Mouse (Mus musculus) v-Abl transformed pro-B cells (cell line): ENCODE results near the gene Ryr3.

Experiments used
- in situ Hi-C, 2 experiments: fragments of 400-800 bp; cut with MboI; formaldehyde crosslinking; loops; one replicate each; pipeline ENCODE4 v1.15.1; 2025; ENCODE audit not compliant: unreplicated experiment in 2 of 2

Ryr3 gene

DNA sequence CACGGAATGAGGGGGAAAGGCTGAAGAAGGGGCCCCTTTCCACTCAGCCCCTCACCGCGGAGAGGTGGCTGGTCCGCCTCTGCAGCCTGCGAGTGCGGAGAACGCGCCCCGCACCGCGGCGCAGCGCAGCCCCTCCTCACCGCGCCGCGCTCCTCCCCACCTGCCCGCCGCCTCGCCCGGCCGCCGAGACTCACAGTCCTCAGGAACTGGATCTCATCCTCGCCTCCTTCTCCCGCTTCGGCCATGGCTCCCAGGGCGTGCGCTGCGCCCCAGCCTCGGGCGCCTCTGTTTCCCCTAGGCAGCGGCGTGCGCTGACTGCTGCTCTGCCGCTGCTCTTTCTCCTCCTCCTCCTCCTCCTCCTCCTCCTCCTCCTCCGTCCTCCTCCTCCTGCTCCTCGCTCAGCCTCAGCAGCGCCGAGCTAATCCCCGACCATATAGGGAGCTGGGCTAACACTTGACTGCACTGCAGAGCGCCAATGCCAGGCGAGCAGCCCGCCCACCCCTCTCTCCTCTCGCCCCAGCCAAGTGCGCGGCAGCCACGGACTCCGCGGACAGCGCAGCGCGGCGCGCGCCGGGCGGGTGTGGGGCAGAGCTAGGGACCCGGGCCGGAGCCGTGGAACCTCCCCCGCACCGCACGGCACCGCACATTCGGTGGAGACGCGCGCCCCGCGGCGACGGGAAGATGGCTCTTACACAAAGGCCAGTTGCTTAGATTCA is at the start of gene Ryr3:
TSS of gene Ryr3 (minus strand) at position 351 of the 716 bp plus-strand sequence.
- in situ Hi-C loops = no loop called here

DNA sequence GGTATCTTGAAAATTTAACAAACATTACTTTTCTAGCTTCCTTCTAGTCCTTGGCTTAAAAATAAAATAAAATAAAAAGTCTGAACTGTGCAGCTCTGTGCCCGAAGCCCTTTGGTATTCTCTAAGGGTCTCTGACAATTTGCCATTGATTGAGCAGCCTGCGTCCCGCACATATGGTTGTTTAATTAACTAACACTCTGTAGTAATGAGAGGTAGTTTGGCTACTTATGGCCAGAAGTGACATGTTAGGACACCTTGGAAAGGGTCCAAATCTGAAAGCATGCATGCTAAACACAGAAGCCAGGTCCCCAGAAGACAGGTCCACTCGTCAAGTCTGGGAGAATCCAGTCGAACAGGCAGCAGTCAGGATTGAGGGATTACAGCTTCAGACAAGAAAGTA is 22.0 kb upstream of the Ryr3 start:
- in situ Hi-C loops = no loop called here

DNA sequence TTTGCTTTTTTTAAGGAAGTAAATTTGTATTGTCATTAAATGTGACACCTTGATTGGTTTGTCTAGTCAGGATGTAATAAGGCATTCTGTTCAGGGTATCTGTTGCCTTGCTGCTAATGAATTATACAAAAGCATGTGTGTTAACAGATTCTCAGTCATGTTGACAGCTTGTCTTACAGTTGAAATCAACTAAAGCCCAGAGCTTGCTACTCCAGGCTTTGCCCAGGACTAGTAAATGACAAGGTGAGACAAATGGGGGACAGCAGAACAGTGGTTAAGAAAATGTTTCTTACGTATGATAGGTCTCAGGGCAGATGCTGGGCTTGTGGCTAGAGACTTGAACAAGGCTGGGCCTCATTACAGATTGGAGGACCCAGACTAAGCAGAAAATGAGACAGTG is 20.1 kb upstream of the Ryr3 start:
- in situ Hi-C loops = no loop called here

DNA sequence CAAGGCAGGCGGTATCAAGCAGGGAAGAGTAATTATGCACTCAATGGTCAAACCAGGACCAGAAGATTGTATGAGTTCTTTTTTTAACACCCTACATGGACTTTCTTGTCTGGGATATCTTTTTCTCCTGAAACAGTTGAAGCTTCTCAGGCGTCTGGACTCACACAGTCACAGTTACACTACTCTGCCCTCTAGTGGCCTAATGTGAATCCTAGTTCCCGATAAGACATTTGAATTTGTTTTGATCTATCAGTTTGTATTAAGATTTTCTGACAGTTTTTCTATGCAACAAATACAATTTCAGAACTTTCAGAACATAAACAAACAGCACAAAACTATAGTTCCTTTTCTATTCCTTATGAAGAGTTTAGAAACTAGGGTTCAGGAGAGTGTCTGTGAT is 17.7 kb upstream of the Ryr3 start:
- in situ Hi-C loops = no loop called here

DNA sequence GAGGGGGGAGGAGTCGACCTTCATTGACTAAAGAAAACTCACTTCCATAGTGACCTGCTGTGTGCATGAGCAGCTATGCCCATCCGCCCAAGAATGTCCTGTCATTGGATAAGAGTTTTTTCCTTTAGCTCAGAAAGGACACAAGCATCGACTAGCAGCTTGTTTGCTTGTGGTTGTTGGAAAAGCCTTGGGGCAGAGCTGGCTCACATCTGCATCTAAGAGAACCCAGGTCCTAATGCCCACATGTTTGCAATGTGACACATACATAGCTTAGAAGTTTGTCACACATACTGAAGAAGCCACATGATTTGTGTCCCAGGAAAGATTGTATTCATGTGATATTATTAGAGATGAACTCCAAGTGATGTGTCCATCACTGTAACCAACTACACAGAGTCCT is 16.5 kb upstream of the Ryr3 start:
- in situ Hi-C loops = no loop called here

DNA sequence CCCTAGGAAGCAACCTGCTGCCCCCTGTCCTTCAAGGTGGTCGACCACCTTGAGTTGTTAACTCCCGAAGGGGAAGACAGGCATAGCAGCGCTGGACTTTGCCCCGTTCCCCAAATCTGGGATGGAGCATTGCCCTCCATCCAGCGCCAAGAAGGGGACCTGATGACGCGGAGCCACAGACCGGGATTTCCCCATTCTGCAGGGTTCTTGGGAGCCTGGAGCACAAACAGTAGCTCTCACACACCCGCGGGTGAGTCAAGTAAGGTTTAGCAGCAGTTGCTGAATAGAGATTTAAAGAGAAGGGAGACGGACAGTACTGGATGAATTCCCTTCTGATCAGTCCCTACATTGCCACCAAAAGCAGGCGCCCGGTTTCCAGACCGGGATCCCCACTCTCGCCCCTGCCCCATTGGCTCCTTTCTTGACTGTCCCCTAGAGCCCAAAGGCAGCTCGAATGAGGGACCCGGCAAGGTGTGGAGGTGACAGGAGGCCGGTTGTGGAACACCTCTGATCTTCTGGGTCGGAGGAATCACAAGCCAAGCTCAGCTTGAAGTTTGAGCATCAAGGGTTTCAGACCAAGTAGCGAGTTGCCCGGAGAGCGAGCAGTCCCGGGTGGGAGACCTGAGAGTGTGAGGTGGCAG is 671 bp downstream of the Ryr3 start:
- in situ Hi-C loops = no loop called here

DNA sequence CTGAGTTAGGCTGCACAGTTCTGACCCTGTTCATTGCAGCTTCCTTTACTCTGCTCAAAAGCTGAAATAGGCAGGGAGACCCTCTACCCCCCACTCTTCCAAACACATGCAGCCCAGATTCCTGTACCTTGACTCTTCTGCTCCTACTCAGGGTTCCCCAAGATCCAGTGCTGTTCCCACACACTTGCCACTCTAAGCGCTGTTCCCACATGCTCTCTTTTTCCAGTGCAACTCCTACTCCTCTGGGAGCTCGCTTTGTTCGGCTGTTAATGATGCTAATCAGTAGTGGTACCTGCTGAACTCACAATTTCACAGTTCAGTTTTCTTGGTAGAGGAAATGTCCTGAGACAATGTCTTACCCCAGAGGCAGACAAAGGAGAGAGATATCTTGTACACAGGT is 6.9 kb downstream of the Ryr3 start:
- in situ Hi-C loops = no loop called here

DNA sequence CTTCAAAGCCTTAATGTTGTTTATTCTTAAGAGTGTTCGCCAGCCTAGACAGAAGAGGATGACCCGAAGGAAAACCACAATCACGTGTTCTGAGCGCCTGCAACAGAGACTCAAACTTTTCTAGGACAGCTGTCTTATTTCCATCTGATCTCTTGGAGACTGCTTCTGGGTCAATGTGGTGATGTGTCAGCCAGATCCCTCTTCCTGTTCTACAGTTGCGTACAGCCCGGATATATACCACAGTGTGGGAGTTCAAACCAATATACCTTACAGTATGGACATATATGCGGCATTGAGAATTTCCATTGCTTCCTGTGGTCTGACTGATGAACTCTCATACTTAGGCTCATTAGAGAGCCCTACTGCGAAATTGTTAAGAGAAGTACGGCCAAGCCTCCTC is 7.6 kb downstream of the Ryr3 start:
- in situ Hi-C loops = no loop called here

DNA sequence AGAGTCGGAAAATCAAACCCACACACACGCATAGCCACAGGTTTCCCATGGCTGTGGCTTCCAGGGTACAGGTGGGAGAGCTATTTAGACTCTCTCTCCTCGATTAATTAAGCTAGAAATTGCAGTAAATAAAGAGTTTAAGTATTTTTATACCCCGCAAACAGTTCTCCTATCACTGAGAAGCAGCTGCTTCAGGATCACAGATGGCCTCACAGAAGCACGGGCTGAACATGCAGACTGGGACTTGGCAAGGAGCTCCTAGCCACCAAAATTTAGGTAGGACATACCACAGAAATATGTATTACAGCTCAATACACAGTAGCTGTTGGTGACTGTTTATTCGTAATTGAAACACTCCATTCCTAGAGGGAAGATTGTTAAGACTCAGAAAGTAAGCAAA is 14.0 kb downstream of the Ryr3 start:
- in situ Hi-C loops = no loop called here

DNA sequence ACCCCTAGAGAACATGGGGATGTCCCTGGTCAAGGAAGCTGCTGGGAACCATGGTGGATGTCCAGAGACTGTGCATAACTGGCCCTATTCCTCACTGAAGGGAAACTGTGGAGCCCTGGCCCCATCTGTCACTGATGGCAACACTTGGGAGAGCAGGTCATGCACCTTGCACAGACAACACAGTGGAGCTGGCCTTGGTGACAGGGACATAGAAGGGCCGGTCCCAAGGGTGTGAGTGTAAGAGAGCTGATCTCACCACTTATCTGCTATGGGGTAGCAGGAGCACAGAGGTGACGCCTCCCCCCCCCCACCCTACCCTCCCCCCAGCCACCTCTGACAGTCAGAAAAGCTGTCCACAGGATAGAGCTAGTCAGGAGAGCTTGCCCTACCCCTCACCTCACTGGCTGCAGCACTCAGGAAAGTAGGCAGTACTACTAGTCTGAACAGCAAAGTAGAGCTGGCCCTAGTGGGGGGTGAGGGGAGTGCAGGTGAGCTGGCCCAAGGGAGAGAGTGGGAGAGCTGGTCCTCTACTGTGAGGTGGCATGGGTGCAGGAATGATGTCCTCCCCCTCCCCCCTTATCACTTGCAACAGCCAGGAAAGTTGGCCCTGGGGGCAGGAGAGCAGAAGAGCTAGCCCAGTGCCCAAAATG is 17.7 kb downstream of the Ryr3 start:
- in situ Hi-C loops = no loop called here

DNA sequence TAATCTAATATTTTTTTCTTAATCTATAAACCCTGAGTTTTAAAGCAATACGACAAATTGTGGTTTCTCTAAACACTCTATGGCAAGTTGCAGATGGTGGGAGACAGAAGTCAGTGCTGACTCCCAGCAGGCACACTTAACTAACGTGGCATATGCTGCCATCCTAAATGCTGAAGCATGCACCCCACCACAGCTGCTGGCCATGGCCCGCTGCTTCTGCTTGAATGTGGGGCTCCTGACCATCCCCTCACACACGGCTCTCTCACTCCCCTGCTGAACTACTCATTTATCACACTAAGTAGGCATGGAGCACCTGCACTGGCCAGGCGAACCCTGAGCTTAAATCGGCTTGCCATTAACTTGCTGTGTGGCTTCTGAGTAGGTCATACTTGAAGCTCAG is 29.7 kb downstream of the Ryr3 start:
- in situ Hi-C loops = no loop called here

DNA sequence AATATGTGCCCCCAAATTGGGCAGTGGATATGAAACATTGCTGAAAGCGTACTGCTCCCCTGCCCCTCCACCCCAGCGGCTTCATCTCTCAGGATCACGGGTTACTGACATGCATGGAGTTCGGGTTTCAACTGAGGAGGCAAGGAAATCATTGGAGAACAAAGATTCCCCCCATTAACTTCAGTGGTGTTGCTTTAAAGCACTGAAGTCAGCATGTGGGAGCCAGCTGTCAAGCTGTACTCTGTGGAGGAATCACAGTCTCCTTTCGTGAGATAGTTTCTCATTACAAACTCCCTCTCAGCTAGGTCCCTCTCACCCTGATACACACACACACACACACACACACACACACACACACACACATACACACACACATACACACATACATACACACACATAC is 35.2 kb downstream of the Ryr3 start:
- in situ Hi-C loops = no loop called here

DNA sequence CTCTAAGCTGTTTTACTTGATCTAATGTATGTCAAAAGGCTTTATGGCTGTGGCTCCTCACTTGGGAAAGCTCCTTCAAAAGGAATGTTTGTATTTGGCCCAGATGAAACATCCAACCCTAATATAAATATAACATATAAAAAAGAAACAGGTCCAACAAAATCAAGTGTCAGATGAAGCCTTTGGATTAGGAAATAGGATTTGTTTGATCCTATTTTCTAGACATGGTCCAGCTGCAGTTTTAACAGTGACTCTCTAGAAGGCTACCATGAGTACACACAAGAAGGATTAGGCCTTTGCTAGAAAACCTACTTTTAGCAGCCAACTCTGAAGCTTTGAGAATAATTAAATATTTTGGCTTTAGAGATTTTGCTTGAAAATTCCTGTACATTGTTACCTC is 38.8 kb downstream of the Ryr3 start:
- in situ Hi-C loops = no loop called here

DNA sequence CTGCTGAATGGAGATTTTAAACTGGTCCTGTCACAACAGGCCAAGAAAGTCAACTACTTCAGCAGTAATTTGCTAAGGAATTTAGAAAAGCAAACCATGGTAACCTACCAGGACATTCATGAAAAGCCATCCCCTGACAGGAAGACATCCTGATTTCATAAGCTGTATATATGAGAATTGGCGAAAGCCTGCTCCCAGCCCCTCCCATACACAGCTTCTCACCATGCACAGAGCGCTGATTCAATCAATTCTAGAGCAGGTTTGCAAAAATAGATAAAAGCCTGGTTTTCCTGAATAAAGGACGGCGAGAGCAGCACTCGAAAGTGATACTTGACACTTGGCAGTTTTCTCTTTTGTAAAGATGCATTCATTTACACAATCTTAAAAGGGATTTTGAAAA is 40.6 kb downstream of the Ryr3 start:
- in situ Hi-C loops = no loop called here

DNA sequence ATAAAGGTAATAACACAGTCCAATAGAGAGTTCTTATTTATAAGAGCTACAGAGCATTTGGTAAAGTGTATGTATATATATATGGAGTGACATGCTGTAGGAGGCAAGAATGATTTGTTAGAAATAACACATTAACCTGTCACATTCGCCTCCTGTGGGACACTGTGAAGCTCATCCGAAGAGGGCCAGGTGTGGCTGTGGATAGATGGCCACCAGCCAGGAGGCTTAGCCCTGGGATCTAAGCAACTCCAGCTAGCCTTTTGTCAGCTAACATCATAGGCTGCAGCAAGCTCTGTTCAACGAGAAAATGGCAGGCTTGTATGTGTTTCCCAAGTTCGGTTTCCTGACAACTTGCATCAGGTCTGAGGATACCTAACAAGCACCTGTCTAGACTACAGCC is 48.8 kb downstream of the Ryr3 start:
- in situ Hi-C loops = no loop called here

DNA sequence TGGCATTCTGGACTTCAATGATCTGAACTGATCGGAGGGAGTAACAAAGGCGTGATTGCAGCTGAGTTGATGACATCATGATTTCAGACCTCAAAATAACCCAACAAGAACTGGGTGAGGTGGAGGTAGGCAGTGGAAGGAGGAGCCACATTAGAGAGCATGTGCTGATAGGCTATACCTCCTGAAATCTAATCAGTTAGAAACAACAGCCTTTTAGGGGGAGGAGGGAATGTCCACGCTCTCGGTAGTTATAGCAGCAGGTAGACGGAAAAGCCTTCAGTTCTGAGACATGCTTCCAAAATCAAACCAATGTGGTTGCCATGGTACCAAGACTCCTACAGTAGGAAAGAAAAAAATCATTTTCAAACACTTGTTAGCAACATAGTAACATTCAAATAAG is 55.4 kb downstream of the Ryr3 start:
- in situ Hi-C loops = no loop called here

DNA sequence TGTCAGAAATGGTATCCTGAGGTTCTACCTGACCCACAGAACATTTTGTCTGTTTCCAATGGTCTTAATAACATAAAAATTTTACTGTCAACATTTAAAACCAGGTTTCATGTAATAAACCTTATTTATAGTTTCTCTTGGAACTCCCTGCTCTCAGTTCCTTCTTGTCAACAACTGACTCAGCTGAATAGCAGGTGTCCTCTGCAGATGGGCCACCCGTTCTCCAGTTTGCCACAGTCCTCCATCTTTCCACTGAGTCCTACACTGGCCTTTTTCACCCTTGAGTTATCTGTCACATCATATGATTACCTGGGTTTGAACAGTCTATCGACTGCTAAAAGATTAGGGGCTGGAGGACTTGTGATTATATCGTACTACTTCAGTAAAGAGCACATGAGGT is 79.1 kb downstream of the Ryr3 start:
- in situ Hi-C loops = no loop called here

DNA sequence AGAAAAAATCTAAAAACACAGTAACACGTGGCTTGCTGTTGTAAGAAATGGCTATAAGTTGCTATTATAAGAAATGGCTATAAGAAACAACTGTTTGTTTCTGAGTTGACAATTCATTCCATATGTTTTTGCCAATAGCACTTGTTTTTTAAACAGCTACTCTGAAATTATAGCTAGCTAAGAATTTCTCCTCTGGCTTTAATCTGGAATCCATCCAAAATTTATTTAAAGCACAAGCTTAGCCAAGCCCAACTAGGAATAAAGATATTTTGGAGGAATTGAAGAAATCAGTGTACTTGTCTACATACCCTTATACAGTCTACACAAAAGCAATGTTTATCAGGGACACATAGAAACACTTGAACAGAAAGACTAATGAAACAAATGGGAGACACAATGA is 93.4 kb downstream of the Ryr3 start:
- in situ Hi-C loops = no loop called here

DNA sequence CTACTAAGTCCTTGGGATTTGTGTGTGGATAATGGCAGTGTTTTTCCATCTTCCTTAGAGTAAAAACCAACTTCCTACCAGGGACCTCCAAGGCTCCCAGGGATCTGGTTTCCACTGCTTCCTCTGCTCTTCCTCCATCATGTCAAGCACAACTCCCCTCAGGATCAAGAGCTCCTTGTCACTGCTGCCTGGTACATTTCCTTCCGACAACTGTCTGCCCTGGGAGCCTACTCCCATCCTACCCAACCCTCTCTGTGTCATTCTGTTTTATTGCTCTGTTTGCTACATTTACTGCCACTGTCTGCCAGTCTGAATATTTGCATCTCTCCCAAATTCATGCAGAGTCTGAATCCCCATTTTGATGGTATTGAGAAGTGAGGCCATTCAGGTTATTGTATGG is 97.8 kb downstream of the Ryr3 start:
- in situ Hi-C loops = no loop called here

DNA sequence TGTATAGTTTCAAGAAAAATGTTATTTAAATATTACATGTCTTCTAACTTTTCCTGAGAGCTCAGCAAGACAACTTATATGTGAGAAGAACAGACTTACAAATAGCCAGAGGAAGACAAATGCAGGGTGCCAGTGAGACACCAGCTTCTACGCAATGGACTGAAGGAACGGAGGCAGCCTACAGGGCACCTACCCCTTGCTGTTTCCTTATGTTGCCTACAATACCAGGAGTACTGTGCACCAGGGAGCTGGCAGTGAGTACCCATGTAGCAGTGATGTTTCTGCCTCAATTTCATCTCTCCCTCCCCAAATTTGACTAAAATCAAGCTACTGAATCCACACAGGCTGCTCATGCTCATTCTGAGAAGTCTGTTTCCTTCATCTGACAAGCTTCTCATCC is 100.1 kb downstream of the Ryr3 start:
- in situ Hi-C loops = no loop called here

DNA sequence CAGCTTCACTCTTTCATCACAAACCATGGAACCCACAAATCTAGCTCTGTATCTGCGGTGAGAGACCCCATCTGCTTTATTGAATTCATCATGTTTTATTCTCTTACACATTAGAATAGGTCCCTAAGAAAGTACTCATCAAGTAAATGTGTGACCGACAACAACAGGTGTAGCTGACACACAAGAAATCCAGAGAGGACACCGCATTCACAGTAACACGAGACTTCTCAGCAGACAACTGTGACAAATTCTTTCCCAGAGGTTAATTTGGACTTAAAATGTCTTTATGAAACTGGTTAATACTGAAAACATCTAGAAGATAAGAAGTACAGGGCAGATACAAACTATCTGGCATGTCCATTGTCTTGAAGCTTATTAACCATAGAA is 101.0 kb downstream of the Ryr3 start:
- in situ Hi-C loops = no loop called here

DNA sequence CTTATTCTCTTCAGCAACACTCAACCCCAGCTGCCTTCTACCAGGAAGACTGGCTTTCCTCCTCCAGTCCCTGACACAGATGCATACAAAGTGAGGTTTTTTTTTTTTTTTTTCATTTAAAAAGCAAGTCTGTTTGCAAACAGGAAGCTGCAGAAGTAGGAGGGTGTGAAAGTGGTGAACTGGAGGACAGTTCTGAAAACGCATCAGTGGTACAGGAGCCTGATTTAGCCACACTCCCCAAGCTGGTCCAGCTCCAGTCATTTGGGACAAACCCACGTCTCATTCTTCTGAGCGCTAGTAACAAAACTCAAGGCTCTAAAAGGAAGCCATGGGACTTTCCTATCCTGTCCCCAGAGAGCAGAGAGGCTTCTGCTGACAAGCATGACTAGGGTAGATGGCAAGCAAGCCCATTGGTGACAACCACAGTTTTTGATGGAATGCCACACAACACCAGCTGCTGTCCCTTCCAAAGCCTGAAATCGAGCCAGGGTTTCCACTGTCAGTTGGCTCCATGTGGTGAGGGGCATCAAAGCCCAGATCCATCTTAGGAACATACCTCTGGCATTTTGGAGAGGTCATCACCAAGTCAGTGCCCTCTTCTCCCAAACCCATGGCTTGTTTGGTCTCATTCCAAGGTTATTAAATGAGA is 101.5 kb downstream of the Ryr3 start:
- in situ Hi-C loops = no loop called here
